Mouse (Mus musculus): ENCODE measurements at regions not wholly inside any gene's neighbourhood (a gene's known extent, or its start where the extent isn't known, plus 50 kb on each side); places are given as distances from the start of the nearest gene placed in this dataset.

DNA sequence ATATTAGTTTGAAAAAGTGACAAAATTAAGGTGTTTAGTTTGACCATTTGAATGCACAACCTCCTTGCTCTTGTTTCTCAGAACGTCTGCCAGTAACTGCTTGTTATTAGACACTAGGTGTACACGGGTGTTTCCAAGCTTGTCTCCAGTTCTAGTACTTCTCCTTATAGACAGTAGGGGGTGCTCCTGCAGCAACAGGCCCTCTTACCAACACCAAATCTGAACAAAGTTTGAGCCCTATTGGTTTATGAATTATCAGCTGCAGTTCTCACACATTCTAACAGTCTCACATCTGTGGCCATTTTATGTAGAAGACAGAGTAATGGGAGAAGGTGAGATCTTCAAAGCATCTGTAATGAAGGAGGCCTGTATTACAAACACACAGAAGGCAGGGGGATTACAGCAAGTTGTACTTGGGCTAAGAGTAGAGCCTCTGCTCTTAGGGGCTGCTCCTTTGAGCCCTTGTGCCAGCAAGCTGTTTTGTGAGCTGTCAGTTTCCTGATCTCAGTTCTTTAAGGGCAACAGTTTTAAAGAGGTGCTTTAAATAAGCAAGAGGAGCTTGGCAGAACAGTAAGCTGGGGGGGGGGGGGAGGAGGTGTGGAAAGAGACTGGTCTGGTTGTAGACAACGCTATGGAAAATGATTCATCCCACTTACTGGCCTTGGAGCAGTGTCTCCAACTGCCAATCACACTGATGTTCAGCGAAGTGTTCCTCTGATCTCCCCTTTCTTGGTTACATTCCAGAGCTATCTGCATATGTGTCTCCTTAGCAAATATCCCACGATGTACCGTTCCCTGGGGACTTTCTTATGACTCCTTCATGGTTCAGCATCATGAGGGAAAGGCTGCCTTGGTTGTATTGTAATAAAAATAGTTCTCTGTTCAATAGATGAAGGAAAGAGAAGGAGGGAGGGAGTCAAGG lies 71.3 kb upstream of the Cep162 start:
- DNase-seq: no peak

DNA sequence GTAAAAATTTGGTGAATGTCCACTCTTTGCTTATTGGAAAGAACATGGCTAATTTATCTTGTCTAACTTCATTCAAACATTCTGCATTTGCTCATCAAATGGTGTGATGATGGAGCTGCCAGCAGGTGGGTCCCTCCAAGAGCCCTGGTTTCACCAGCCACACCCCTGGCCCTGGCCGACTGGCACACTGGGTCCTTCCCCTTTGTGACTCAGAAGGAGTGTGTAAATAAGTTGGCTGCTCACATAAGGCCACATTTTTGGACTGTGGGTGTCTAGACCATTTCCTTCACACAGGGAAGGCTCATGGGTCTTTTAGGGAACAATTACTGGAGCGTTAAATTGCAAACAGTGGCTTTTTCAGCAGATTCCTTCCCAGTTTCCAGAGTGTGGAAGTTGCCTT lies 68.4 kb upstream of the Cep162 start:
- no peak for DNase-seq

DNA sequence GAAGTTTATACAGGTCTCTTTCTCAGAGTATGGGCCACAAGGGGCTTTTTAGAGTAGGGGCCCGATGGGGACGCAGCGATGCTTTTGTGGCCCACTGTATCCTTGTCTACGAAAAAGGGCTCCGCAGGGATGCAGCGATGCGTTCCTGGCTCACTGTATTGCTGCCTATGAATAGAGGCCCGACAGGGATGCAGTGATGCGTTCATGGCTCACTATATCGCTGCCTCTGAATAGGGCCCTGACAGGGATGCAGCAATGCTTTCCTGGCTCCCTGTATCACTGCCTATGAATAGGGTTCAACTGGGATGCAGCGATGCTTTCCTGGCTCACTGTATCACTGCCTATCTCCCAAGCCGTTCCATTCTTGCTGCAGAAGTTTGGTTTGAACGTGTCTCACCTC lies 65.4 kb upstream of the Cep162 start:
- no peak for DNase-seq

DNA sequence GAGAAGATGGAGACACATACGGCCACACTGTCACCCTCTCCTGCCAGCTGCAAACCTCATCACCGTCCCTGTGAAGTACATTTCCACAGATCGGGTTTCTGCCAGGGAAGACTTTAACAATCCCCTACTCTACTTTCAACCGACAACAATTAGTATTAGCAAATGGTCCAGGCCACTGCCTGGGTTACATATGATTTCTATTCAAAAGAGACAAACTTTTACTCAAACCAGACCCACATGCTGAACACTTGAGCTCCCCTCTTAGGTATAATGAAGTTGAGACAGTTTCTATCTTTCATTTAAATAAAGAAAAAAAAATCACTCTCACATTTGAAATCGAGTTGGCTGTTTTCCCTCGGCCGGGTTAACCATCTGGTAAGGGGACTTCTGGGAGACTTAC lies 63.4 kb upstream of the Cep162 start:
- no peak for DNase-seq

DNA sequence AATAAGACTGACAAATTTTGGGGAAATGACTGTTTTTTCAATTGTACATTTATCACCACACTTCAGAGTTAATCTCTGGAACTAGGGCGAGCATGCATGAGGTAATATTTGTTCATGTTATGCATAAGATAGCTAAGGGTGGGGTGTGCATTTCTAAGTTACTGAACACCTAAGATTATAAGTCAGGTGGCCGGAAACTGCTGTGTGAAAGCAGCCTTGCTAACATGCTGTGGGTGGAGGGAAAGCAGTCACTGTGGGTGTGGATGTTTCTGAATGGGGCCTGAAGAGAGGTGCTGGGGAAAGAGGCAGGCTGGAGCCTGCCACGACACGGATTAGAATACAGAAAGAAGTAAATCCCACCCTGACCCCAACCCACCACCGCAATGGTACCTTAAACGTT lies 54.8 kb upstream of the Cep162 start:
- no peak for DNase-seq

All from thymus, postnatal 4 days (tissue).